Mouse (Mus musculus) cerebellum, adult 11 months (tissue): ENCODE results near the gene Nckap5l.
"Not testable (repeated sequence)": the region's sequence is repeated elsewhere in the genome, so short reads cannot be mapped to it uniquely, and the experiment has no call there.

Experiments
- DNase-seq: peaks from one replicate; pipeline ENCODE4 v3.0.0; 2022

Gene Nckap5l

GRCm38 (mm10) chr15:99392486-99393385 is 64.8 kb downstream of the Nckap5l start, which contains the start of gene Tmbim6:
TSS of gene Tmbim6 (plus strand) at chr15:99392882.
- DNase-seq = peak; percentile 99

- no peak for DNase-seq
Measured at GRCm38 (mm10) chr15:99391975-99392374, 65.6 kb downstream of the Nckap5l start.

GRCm38 (mm10) chr15:99390472-99391401 is 66.8 kb downstream of the Nckap5l start:
- DNase-seq = no peak

- DNase-seq = no peak
Measured at GRCm38 (mm10) chr15:99387976-99388375, 69.6 kb downstream of the Nckap5l start.

GRCm38 (mm10) chr15:99386796-99387195 is 70.8 kb downstream of the Nckap5l start:
- DNase-seq = no peak

- DNase-seq = not testable (repeated sequence)
Measured at GRCm38 (mm10) chr15:99386110-99386509, 71.4 kb downstream of the Nckap5l start.

GRCm38 (mm10) chr15:99384071-99384470 is 73.5 kb downstream of the Nckap5l start:
- no peak for DNase-seq

GRCm38 (mm10) chr15:99382893-99383292 is 74.7 kb downstream of the Nckap5l start:
- DNase-seq = no peak

- DNase-seq = no peak
Measured at GRCm38 (mm10) chr15:99376240-99376639, 81.3 kb downstream of the Nckap5l start.

- no peak for DNase-seq
Measured at GRCm38 (mm10) chr15:99375581-99375980, 82.0 kb downstream of the Nckap5l start.

GRCm38 (mm10) chr15:99375036-99375435 is 82.5 kb downstream of the Nckap5l start:
- no peak for DNase-seq

- no peak for DNase-seq
Measured at GRCm38 (mm10) chr15:99372761-99373160, 84.8 kb downstream of the Nckap5l start.
